Mouse (Mus musculus) cerebellum, postnatal 4 days (tissue): ENCODE measurements around the gene Alkbh1.

Source experiments
- DNase-seq, 2 experiments: peaks; one replicate each; pipeline ENCODE4 v3.0.0; 2022; ENCODE audit warnings: low spot score in 2 of 2, mixed read lengths in 1 of 2

The Alkbh1 gene

GRCm38 (mm10) chr12:87419974-87420485 lies 23.8 kb downstream of the Alkbh1 start:
- no peak for DNase-seq

GRCm38 (mm10) chr12:87418921-87419320 lies 24.9 kb downstream of the Alkbh1 start:
- peak in 1 of 2 experiments; percentile 30 for DNase-seq

- DNase-seq: peak in 1 of 2 experiments; percentile 37
These were observed 27.1 kb downstream of the Alkbh1 start for GRCm38 (mm10) chr12:87416690-87417089.

DNA sequence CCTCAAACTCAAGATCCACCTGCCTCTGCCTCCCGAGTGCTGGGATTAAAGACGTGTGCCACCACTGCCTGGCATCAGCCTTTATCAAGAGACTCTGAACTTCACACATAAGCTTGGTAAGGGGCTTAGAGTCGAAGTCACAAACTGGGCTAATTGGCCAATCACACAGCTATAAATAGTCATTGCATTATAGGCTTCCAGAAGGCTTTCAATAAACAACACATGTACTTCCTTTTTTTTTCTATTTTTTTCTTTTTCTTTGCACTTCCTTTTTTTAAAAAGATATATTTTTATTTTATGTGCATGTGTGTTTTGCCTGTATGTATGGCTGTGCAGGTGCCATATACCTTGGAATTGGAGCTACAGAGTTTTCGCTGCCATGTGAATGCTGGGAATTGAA lies 28.5 kb downstream of the Alkbh1 start:
- DNase-seq: no peak

GRCm38 (mm10) chr12:87413179-87413790 lies 30.5 kb downstream of the Alkbh1 start:
- peak; percentile 68 to 81 for DNase-seq

DNA sequence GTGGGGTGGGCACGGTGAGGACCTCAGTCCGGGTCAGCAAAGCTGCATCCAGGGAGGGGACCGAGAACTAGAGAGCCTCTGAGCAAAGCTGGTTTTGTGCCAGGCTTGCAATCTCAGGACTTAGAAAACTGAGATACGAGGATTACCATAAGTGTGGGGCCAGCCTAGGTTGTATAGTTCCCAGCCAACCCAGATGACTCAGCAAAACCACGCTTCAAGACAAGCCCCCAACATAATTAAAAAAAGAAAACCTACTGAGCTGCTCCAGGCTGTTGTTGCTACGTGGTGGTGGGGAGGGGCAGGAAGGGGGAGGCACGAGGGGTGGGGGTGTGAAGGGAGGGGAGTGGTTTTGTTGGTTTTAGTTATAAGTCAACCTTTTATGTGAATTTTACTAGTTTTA lies 32.8 kb downstream of the Alkbh1 start:
- DNase-seq: no peak

GRCm38 (mm10) chr12:87409123-87409522 lies 34.7 kb downstream of the Alkbh1 start:
- DNase-seq: no peak

DNA sequence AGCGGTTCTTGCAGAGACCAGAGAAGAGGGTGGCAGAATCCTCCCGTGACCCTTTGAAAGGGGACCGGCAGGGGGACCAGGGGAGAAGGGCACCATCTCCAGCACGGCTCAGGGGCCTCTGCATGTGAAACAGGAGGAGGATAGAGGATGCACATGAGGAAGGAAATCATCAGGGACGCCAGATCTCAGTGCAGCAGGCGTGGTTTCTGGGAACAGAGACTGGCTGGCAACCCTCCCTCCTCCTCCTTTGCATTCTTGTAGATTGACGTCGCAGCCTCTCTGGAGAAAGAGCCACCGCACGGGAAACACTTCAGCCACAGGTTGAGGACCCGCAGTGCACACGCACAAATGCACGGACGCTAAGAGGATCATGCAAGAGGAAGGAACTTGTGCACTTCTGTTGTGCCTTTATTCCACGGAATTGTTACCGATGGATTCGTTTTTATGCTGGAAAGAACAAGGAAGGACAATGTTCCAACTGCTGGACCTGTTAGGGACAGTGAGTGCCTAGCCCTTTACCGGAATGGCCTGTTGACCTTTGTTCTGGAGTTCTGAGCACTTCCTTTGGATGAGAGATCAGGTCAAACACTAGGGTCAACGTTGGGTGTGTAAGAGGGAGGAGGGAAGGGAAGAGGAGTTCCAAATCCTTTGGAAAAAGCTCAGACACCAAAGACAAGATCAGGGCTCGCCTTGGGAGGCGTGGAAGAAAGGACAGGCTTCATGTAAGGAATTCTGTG lies 35.8 kb downstream of the Alkbh1 start:
- DNase-seq: no peak

GRCm38 (mm10) chr12:87405721-87406120 lies 38.1 kb downstream of the Alkbh1 start:
- no peak for DNase-seq

DNA sequence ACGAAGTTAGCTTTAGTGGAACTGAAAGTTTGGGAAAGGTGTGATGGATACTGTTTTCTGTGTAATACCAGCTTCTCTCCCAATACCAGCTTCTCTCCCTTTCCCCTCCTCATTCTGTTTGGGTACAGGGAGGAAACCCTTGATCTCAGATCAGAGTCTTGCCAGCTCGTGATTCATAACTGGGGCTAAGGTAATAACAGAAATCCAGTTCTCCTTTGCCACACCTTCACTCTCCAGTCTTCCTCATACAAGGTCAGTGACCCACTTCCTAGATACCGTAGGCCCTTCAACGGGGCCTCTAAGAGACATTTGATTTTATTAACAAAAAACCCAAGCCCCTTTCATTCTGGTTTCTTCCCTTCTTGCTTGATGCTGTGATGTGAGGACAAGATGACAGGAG lies 38.7 kb downstream of the Alkbh1 start:
- no peak for DNase-seq

DNA sequence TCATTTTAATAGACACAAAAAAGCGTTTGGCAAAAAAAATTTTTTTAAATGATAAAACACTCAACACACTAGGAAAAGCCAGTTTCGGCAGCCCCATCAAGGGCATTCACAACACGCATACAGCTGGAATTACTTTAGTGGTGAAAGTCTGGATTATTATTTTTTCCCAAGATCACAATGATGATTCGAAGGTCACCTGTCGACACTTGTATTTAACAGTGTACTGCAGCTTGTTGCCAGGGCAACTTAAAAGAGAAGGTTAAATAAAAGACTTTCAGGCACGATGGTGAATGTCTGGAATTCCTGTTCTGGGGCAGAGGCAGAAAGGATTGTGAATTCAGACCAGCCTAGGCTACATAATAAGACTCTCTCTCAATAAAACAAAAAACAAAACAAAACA lies 41.9 kb downstream of the Alkbh1 start:
- DNase-seq: no peak

DNA sequence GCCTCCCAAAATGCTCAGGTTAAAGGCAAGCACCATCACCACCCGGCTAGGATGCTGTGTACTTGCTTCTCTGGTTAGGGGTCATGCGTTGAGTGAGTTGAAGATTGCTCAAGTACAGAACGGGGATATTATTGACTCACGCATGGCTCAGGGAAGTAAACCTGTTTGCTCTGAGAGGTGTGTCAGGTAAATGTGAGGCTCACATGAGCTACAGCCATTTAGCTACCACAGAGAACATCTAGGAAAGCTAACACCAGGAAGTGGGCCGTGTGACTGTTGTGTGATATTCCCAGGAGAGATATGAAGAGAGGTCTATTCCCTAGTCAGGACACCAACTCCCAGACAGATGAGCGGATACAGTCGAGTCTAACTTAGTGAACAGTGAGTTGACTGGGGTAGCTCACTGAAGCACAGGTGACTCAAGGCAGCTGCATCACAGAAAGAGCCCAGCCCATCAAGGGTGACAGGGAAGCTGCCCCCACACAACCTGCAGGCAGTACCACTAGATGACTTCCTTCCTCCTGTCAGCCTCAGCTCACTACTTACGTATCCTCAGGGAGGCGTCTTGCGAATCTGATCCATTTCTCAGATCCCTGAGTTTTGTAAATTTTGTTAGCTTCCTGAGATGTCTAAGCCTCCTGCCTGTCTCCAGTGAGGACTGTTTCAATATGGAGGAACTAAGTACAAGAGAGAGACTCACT lies 44.5 kb downstream of the Alkbh1 start:
- DNase-seq: no peak

GRCm38 (mm10) chr12:87397811-87398417 lies 45.9 kb downstream of the Alkbh1 start:
- no peak for DNase-seq

DNA sequence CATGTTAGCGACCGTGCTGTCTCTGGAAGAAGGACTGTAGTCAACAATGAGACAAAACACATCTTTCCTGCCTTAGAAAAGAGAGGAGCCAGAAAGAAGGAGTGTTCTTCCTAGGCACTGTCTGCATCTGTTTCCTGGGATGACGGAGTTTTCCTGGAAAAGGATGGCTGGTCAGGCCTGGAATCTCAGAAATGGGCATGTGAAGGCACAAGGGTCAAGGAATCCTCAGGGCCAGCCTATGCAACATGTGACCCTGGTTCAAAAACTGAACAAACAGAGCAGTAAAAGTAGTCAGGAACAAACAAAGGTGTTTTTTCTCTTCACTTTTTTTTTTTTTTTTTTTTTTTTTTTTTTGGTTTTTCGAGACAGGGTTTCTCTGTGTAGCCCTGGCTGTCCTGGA lies 46.7 kb downstream of the Alkbh1 start:
- no peak for DNase-seq

GRCm38 (mm10) chr12:87394316-87394715 lies 49.5 kb downstream of the Alkbh1 start:
- DNase-seq: no peak

DNA sequence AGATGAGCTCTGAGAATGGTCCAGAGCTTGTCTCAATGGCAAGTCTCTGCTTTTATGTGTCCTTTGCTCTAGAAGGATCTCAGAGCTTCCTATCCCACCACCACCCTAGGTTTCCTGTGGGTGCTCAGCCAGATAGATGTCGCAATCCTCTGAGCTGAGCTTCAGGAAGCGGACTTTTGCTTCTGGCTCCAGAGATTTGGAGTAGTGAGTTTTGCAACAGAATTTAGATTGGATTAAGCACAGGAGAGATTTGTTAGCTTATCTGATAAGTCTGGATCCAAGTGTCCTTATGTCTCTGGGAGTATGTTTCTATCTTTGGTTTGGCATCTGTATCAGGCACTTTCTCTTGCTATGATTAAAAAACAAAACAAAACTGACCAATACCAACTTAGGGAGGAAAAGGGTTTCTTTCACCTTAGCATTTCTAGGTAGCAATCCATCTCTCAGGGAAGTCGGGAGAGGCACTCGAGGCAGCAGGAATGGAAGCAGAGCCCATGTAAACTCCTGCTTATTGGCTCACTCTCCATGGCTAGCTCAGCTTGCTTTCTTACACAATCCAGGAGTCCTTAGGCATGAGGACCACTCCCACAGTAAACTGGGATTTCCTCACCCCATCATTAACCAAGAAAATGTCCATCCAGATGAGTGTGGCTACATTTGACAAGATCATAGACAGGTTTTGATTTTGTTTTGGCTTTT lies 50.2 kb downstream of the Alkbh1 start:
- no peak for DNase-seq

DNA sequence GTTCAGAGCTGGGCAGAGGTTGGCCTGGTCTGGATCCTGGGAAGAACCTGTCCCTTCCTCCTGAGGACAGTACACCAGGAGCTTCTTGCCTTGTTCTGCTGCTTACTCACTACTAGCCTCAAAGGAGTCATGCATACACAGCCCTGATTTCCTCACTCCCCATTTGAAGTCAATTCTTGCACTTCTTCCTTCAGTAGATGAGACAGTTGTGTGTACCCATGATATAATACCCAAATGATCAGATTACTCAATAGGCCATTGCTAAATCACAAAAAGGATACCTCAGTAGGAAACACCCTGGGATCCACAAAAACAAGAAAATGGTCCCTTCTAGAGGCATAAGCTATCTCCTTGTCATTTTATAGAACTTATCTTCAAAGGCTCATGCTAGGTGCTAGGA lies 52.5 kb downstream of the Alkbh1 start:
- DNase-seq: no peak

DNA sequence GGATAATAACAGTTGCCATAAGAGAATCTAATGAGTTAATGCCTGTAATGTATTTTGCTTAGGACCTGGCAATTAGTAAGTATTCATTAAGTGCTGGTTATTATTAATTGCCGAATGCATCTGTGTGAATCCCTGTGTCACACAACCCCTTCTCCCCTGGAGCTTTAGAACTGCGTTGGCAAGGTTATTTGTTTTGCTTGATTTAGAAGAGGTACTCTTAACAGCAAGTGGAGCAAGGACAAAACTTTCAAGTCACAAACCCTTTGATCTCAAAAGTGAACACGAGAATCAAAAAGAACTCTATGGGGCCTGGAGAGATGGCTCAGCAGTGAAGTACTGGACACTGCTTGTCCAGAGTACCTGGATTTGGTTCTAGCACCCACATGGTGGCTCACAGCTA lies 54.6 kb downstream of the Alkbh1 start:
- no peak for DNase-seq

DNA sequence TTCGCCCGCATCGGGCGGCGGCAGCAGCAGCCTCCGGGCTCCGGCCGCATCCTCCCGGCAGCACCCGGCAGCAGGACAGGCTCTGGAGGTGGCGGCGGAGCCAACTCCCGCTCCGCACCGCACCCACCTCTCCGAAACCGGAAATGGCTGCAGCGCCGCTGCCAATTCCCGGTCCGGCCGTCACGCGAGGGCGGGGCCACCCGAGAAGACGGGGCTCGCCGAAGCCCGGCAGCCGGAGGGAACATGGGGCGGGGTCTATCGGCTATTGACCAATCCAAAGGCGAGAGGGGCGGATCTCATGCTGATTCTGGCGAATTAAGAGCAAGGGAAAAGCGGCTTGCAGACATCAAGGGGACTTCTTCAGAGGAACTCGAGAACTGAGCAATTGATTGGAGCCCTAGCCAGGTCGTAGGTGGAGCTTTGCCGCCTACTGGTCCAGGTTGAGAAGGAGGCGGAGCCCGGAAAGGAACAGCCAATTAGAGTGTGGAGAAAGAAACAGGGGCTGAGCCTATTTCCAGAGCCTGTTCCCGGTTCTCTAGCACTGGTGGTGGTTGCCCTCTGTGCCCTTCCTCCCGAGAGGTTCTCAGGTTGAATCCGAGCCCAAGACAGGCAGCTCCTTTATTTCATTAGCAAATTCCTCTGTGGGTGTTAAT lies 55.6 kb downstream of the Alkbh1 start, which contains the start of gene Sptlc2:
Gene Sptlc2 (minus strand): TSS at position 234 of the 653 bp plus-strand sequence.
- DNase-seq: peak; percentile 95 to 99

DNA sequence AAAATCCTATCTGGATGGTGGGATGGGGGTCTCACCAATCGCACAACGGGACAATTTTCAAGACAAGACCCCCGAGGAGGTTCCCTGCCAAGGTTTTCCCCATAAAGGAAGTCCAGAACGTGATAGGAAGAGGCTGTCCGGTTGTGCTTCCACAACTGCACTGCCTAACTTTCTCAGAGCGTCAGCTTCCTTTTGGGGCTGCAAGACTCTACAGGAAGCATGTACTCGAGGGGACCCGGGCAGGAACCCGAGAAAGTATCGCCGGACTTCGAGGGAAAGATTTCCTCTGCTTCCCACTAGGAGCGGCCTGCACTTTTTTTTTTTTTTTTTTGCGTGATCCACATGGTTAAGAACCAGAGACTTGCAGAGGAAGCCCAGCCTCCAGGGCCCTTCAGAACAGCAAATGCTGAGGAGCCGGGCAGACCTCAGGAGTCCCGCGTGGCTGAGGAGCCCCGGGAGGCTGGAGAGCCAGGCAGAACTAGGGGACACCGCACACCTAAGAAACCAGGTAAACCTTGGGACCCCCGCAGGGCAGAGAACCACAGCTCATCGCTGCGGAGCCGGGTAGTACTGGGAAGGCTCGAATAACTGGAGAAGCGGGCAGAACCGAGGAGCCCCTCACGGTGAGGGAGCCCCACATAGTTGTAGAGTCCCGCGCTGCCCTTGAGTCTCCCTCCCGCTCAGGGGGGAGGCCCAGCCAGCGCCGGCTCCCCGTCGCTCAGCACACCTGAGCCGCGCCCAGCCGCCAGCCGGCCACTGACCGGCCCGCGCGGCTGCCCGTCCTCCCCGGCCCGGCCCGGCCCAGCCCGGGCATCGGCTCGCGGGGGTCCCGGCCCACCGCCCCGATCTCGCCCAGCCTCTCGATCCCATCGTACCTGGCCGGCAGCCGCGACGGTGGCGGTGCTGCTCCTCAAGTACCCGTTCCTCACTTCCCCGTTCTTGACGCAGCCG lies 56.4 kb downstream of the Alkbh1 start:
- peak in 1 of 2 experiments; percentile 34 for DNase-seq
